Mouse (Mus musculus): ENCODE data around the gene Slfn9. TPM values are rescaled to one million over a fixed set of nuclear protein-coding genes. Genes with fewer than 3 reads are reported as not detected.
"Not testable (repeated sequence)": the region's sequence is repeated elsewhere in the genome, so short reads cannot be mapped to it uniquely, and the experiment has no call there.

Slfn9 gene
- 5.0 and 5.6 TPM in 2 replicates for polyA plus RNA-seq (2015; fragmentation: Nextera tagmentation; extraction: Ambion mirVana)

DNA sequence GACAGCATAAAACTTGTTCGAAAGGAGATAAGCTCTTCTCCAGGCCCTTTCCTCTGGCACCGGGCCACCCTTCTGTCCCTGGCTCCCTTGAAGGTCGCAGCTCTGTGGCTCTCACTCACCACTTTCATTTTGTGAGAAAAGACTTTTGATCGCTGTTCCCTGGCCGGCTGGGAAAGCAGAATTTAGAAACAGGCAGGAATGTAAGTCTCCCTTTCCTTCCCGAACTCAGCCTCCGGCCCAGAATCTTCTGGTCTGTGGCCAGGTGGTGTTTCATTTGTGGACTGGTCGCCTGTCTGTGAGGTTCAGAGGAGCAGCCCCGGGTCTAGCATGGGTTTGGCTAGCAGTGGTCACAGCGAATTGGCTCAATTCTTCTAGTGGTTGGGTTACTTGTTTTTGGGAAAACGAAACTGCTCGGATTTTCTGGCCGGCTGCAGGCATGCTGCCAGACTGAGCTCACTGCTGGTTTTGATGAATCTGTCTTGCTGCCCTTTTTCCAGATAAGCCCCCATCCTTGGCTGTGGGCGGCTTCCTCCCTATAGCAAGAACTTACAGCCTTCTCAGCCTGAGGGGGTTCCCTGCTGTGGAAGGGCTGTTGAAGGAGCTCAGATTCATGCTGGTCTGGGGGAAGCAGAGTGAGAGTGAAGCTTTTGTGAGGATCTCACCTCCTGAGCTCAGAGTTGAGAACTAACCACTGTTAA lies at the start of gene Slfn9:
TSS of gene Slfn9 (minus strand) at position 362 of the 698 bp plus-strand sequence.
- Histone ChIP-seq H3K4me3 (ENCODE audit: low read depth, low read length) (peak within 1 kb of the TSS; percentile 45), H3K9ac (ENCODE audit: low read depth, low read length) (0 out of 2 replicates have a peak within 1 kb of the TSS, but pooled peaks have one; percentile 8), H3K4me2 (replicated peaks; ENCODE audit: low read depth) (peak within 1 kb of the TSS; percentile 68), H3K4me1 (replicated peaks; ENCODE audit: control insufficient read depth, insufficient read depth, low read length) (no peaks in the 10 kb centered on the region), H3K9me3 (ENCODE audit: control insufficient read depth) (no peaks in the 10 kb centered on the region), H3K36me3 (ENCODE audit: control insufficient read depth, insufficient read depth) (no peaks in the 10 kb centered on the region), H3K27ac (ENCODE audit: low read depth, low read length) (peak within 1 kb of the TSS; percentile 3; the same call in 1 of the 2 replicates), H3K27me3 (replicated peaks; ENCODE audit: control insufficient read depth, insufficient read depth, low read length) (no peaks in the 10 kb centered on the region)
- ATAC-seq: peak; percentile 72
- WGBS: 9% methylated on average over 14 of the region's 14 CpGs
- TF ChIP-seq CTCF (IDR thresholded peaks at IDR 0.05; ENCODE audit: low read depth): no peak

DNA sequence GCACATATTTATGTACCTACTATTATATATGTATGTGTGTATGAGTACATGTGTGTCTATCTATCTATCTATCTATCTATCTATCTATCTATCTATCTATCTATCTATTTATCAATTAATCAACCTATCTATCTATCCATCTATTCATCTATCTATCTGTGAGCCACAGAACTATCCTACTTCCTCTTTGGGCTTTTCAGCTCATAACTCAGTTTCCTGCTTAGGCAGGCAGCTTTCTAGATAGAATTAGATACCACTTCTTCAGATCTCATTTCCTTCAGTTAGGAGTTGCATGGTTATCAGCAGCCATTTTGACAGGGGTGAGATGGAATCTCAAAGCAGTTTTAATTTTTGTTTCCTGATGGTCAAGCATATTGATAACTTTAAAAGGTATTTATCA lies 49.4 kb upstream of the Slfn9 start:
- Histone ChIP-seq H3K27me3 (replicated peaks; ENCODE audit: control insufficient read depth, insufficient read depth, low read length) (no peaks in the 10 kb centered on the region), H3K27ac (ENCODE audit: low read depth, low read length) (no peak overlapping the region), H3K4me3 (ENCODE audit: low read depth, low read length) (no peak overlapping the region), H3K9me3 (ENCODE audit: control insufficient read depth) (no peaks in the 10 kb centered on the region), H3K9ac (ENCODE audit: low read depth, low read length) (no peak overlapping the region), H3K36me3 (ENCODE audit: control insufficient read depth, insufficient read depth) (no peaks in the 10 kb centered on the region), H3K4me1 (replicated peaks; ENCODE audit: control insufficient read depth, insufficient read depth, low read length) (no peaks in the 10 kb centered on the region), H3K4me2 (replicated peaks; ENCODE audit: low read depth) (no peak overlapping the region)
- no peak for TF ChIP-seq CTCF (IDR thresholded peaks at IDR 0.05; ENCODE audit: low read depth)
- no peak for ATAC-seq

DNA sequence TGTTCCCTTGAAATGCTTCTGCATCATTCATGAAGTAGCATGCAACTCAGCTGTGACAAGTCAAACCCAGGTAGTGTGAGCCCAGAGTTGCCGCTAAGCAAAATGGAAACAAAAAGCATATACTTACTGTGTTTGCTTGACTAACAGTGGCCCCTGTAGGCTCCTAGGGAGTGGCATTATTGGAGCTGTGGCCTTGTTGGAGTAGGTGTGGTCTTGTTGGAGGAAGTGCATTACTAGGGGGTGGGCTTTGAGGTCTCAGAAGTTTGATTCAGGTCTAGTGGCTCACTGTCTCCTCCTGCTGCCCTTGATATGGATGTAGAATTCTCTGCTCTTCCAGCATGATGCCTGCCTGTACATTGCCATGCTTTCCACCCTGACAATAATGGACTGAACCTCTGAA lies 48.7 kb upstream of the Slfn9 start:
- peak overlapping the region; percentile 56 for H3K4me2 ChIP-seq (replicated peaks; ENCODE audit: low read depth)
- H3K4me1 ChIP-seq (replicated peaks; ENCODE audit: control insufficient read depth, insufficient read depth, low read length): no peaks in the 10 kb centered on the region
- H3K9ac ChIP-seq (ENCODE audit: low read depth, low read length): no peak overlapping the region
- 20% methylated on average over 1 of the region's 1 CpGs for WGBS
- H3K27me3 ChIP-seq (replicated peaks; ENCODE audit: control insufficient read depth, insufficient read depth, low read length): no peaks in the 10 kb centered on the region
- H3K27ac ChIP-seq (ENCODE audit: low read depth, low read length): no peak overlapping the region
- no peaks in the 10 kb centered on the region for H3K36me3 ChIP-seq (ENCODE audit: control insufficient read depth, insufficient read depth)
- peak; percentile 47 for TF ChIP-seq CTCF (IDR thresholded peaks at IDR 0.05; ENCODE audit: low read depth)
- H3K9me3 ChIP-seq (ENCODE audit: control insufficient read depth): no peaks in the 10 kb centered on the region
- peak overlapping the region; percentile 16 for H3K4me3 ChIP-seq (ENCODE audit: low read depth, low read length)
- no peak for ATAC-seq

DNA sequence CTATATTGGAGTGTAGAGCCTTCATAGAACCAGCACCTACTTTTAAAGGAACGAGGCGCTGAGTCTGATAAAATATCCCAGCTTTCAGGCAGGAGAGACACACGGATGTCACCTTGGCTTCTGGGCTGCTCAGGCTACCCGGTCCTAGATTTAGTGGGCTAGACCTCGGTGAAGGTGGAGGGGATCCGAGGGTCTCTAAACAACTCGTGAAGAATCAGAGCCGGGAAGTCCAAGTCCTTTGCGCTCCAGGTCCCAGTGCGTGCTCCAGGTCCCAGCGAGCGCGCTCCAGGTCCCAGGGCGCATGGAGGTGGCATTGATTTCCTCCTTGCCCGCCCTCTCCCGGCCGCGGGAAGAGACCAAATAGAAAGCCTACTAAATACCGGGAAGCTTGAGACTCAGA lies 48.2 kb upstream of the Slfn9 start:
- no peaks in the 10 kb centered on the region for H3K4me1 ChIP-seq (replicated peaks; ENCODE audit: control insufficient read depth, insufficient read depth, low read length)
- H3K9me3 ChIP-seq (ENCODE audit: control insufficient read depth): no peaks in the 10 kb centered on the region
- peak overlapping the region; percentile 56 for H3K4me2 ChIP-seq (replicated peaks; ENCODE audit: low read depth)
- no peak overlapping the region for H3K27ac ChIP-seq (ENCODE audit: low read depth, low read length)
- no peak for ATAC-seq
- TF ChIP-seq CTCF (IDR thresholded peaks at IDR 0.05; ENCODE audit: low read depth): no peak
- H3K27me3 ChIP-seq (replicated peaks; ENCODE audit: control insufficient read depth, insufficient read depth, low read length): no peaks in the 10 kb centered on the region
- 15% methylated on average over 19 of the region's 19 CpGs for WGBS
- H3K4me3 ChIP-seq (ENCODE audit: low read depth, low read length): peak overlapping the region; percentile 16
- no peaks in the 10 kb centered on the region for H3K36me3 ChIP-seq (ENCODE audit: control insufficient read depth, insufficient read depth)
- no peak overlapping the region for H3K9ac ChIP-seq (ENCODE audit: low read depth, low read length)

DNA sequence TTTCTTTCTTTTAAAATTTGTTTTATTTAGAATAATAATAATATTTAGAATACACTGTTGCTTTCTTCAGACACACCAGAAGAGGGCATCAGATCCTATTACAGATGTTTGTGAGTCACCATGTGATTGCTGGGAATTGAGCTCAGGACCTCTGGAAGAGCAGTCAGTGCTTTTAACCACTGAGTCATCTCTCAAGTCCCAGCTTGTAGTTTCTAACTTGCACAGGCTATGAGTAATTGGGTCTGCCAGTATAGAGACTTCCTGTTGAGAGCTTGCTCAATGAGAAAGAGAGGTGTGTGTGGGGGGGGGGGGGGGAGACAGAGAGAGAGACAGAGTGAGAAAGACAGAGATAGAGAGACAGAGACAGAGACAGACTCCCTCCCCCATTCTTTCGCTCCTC lies 47.5 kb upstream of the Slfn9 start:
- H3K36me3 ChIP-seq (ENCODE audit: control insufficient read depth, insufficient read depth): no peaks in the 10 kb centered on the region
- peak overlapping the region; percentile 56; the same call in 1 of the 2 replicates for H3K4me2 ChIP-seq (replicated peaks; ENCODE audit: low read depth)
- no peak overlapping the region for H3K9ac ChIP-seq (ENCODE audit: low read depth, low read length)
- no peaks in the 10 kb centered on the region for H3K27me3 ChIP-seq (replicated peaks; ENCODE audit: control insufficient read depth, insufficient read depth, low read length)
- no peaks in the 10 kb centered on the region for H3K9me3 ChIP-seq (ENCODE audit: control insufficient read depth)
- WGBS: 67% methylated on average over 1 of the region's 1 CpGs
- no peaks in the 10 kb centered on the region for H3K4me1 ChIP-seq (replicated peaks; ENCODE audit: control insufficient read depth, insufficient read depth, low read length)
- no peak for ATAC-seq
- TF ChIP-seq CTCF (IDR thresholded peaks at IDR 0.05; ENCODE audit: low read depth): no peak
- H3K27ac ChIP-seq (ENCODE audit: low read depth, low read length): no peak overlapping the region
- H3K4me3 ChIP-seq (ENCODE audit: low read depth, low read length): no peak overlapping the region

DNA sequence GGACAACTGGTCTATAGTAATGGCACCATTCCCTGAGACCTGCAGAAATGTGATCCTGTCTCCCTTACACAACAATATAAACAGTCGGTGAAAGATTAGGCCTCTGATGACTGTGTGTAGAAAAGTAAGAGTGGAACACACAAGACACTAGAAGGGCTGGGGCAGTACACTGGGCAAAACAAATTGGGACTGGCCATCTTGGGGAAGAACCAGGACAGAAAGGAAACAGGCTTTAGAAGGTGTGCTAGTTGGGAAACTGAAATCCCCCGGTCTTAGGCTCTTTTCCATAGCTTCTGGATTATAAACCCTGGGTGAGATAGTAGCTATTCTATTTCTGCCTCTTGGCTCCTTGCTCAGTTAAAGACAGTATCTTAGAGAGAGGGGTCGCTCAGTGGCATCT lies 47.1 kb upstream of the Slfn9 start:
- 73% methylated on average over 3 of the region's 3 CpGs for whole genome bisulfite sequencing
- not testable (repeated sequence) for H3K4me2 ChIP-seq (replicated peaks; ENCODE audit: low read depth); H3K36me3 ChIP-seq (ENCODE audit: control insufficient read depth, insufficient read depth); ATAC-seq; H3K9me3 ChIP-seq (ENCODE audit: control insufficient read depth); H3K27ac ChIP-seq (ENCODE audit: low read depth, low read length); H3K4me1 ChIP-seq (replicated peaks; ENCODE audit: control insufficient read depth, insufficient read depth, low read length); H3K9ac ChIP-seq (ENCODE audit: low read depth, low read length); H3K4me3 ChIP-seq (ENCODE audit: low read depth, low read length); H3K27me3 ChIP-seq (replicated peaks; ENCODE audit: control insufficient read depth, insufficient read depth, low read length)
